Mouse (Mus musculus) MEL-GATA-1-ER (cell line): ENCODE data around the gene Rab27a.
"Not testable (repeated sequence)": the region's sequence is repeated elsewhere in the genome, so short reads cannot be mapped to it uniquely, and the experiment has no call there.

ENCODE experiments used
- DNase-seq: peaks from one replicate; pipeline ENCODE4 v3.0.0-alpha.2; 2012; ENCODE audit warnings: low read depth; ENCODE audit errors: extremely low read depth

Rab27a gene

GRCm38 (mm10) chr9:73045711-73046110 lies 1.1 kb downstream of the Rab27a start:
- DNase-seq, result no peak

DNA sequence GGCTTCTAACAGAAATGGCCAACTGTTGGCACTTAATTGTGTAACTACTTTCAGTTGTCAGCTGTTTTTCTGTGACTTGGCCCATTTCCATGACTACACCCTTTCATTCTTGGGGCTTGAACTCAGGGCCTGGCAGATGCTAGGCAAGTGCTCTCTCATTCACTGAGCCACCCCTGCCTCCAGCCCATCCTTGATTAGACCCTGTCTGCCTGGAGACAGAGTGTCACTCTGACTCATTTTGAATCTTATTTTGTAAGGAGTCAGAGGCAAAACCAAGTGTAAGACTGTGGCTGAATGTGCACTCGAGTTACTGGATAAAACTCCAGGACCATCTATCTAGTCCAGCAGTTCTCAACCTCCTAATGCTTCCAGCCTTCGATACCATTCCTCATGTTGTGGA lies 3.3 kb downstream of the Rab27a start:
- no peak for DNase-seq

DNA sequence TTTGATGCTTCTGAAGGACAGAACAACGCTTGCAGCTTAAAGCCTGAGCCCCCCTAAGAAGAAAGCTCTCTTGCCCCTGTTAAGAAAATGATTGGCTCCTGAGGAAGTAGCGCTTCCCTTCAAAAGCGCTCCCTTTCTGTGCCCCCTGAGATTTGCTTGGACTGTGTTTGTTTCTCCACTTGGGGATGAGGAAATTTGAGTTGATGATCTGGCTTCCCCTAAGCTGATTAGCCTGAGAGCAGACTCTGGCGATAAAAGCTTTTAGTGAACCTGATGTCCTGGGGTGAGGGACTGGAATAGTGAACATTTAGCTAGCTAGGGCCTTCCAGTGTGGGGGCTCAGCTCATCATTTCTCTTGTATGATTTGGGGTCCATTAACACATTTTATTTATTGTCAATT lies 4.3 kb downstream of the Rab27a start:
- no peak for DNase-seq

- no peak for DNase-seq
Observed at GRCm38 (mm10) chr9:73049833-73050232, 5.2 kb downstream of the Rab27a start.

- DNase-seq, result no peak
Observed at GRCm38 (mm10) chr9:73050606-73051005, 6.0 kb downstream of the Rab27a start.

- no peak for DNase-seq
Observed at GRCm38 (mm10) chr9:73055441-73055911, 10.8 kb downstream of the Rab27a start.

DNA sequence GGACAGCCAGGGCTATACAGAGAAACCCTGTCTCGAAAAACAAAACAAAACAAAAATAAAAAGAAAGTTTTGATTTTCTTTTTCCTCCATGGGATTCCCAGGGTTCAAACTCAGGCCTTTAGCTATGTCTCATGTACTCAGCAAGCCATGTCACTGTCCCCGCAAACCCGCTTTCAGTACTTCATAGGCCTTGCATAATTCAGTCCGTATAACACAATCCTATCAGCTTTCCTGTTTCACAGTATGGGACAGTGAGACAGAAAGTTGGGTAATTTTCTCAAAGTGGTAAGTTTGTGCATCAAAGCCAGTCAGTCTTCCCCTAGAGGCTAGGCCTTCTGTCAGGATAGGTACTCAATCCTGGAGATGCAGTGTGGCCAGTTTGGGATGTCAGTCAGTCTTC lies 14.6 kb downstream of the Rab27a start:
- no peak for DNase-seq

- no peak for DNase-seq
Observed at GRCm38 (mm10) chr9:73063621-73064290, 19.1 kb downstream of the Rab27a start.

DNA sequence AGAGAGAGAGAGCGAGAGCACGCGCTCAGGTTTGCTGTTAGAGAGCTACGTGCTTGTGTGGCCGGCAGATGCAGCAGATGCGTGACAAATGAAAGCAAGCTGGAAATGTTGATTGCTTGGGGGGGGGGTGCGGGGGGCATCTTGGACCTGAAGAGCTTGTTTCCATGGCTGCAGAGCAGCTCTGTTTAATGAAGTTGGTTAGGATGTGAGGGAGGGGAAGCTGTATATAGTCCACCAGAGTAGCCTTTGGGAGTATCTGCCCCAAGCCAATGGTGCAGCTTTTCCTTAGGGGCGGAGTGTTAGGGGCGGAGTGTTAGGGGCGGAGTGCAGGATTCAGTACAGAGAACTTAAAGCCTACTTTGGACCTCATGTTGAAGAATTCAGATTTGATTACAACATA lies 22.4 kb downstream of the Rab27a start:
- DNase-seq, result no peak

- no peak for DNase-seq
Observed at GRCm38 (mm10) chr9:73068230-73068679, 23.6 kb downstream of the Rab27a start.

DNA sequence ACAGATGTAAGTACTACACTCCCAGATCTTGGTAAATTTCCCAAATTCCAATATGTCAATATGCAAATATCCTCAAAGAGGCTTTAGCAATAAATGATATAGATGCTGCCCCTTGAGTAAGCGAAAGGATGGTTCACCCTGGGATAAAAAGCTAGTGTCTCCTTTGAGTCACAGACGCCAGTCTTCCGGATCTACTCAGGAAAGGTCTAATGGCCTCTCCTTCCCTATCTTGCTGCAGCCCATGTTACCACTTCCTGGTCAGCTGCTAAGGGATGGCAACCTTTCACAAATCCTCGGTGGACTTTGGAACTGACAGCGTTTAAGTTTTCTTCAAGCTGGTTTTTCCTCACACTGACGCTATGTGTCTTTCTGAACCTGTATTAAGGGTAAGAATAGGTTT lies 24.0 kb downstream of the Rab27a start:
- DNase-seq, result no peak

- peak; percentile 79 for DNase-seq
Observed at GRCm38 (mm10) chr9:73070971-73071659, 26.5 kb downstream of the Rab27a start.

- DNase-seq, result peak; percentile 54
Observed at GRCm38 (mm10) chr9:73072426-73072825, 27.8 kb downstream of the Rab27a start.

- DNase-seq, result no peak
Observed at GRCm38 (mm10) chr9:73073169-73073568, 28.5 kb downstream of the Rab27a start.

GRCm38 (mm10) chr9:73079349-73079748 lies 34.7 kb downstream of the Rab27a start:
- DNase-seq, result not testable (repeated sequence)

- no peak for DNase-seq
Observed at GRCm38 (mm10) chr9:73079801-73080325, 35.2 kb downstream of the Rab27a start.

DNA sequence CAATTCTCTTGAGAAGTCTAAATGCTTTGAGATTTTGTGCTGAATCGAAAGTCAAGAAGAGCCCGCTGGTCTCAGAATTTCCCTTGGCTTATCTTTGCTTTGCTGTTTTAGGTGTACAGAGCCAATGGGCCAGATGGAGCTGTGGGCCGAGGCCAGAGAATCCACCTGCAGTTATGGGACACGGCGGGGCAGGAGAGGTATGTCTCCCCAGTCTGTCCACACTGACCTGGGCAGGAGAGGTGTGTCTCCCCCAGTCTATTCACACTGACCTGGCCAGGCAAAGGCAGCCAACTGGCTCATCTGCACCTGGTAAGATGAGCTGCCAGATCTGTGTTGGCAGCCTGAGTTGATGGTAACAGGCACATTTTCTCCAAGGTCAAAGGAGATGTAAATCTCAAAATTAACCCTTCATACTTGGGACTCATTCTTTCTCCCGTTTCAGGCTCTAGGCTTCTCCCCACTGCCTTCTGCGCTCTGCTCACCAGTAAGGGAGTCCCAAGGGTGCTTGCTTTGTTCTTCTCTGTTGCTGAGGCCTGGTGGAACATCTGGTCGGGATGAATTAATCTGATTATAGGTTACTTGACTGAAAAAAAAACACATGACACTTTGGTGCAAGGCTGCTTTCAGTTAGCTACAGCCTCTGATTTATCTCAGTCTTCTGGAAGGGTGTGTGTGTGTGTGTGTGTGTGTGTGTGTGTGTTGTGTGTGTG lies 37.8 kb downstream of the Rab27a start:
- DNase-seq, result no peak

GRCm38 (mm10) chr9:73083956-73084355 lies 39.3 kb downstream of the Rab27a start:
- DNase-seq, result no peak

DNA sequence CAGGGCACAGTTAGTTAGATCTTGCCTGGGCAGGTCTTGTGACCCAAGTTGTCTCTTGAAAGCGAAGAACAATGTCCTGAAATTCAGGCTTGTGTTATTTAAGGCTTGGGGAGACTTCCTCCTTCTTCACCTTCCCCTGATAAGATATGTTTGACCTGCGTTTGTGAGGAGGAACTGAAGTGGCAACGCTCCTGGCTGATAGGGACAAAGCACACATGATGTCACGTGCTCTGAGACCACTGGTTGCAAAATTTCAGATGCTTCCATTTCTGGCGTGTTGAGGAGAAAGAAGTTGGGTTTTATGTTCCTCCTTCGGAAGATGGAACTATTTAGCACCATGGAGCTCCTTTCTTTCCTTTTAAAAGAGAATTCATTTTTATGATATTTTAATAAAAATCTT lies 41.2 kb downstream of the Rab27a start:
- peak; percentile 89 for DNase-seq

DNA sequence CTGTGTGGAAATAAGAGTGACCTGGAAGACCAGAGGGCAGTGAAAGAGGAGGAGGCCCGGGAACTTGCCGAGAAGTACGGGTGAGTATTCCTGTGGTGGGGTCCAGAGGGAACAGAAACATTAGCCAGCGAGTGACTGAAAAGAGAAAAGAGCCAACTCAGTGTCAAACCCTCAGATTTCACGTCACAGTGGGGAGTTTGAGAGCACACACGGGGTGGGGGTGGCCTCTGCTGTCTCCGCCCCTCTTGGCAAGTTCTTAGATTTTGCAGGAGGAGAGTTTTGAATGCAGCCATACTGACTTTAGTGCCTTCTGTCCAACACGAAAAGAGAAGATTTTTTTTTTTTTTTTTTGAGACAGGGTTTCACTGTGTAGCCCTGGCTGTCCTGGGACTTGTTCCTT lies 42.5 kb downstream of the Rab27a start:
- DNase-seq, result no peak

GRCm38 (mm10) chr9:73087581-73087980 lies 42.9 kb downstream of the Rab27a start:
- DNase-seq, result no peak
